Mouse (Mus musculus): Measurements from ENCODE around the gene Nosip.

- TF ChIP-seq CTCF (conservative IDR thresholded peaks at IDR 0.05; ENCODE audit: insufficient read depth, insufficient read length, low read depth, low read length) (no peak), POLR2A (IDR thresholded peaks at IDR 0.05; ENCODE audit: low read depth, low read length) (no peak)
Measured at GRCm38 (mm10) chr7:45077322-45077721, 15.1 kb downstream of the Nosip start.
